Comparison of ENCODE assay signal across 8 mouse cellular contexts in genomic region chr17:26601514-26601913, GRCm38 (mm10). TPM values are rescaled to one million over a fixed set of nuclear protein-coding genes. Genes with fewer than 3 reads are reported as not detected.
DNase-seq lines count a peak whose midpoint lies in the region; ATAC-seq and TF ChIP-seq lines count a peak whose summit lies in the region.
"Had no signal": no experiment of that assay in that cellular context is flagged by ENCODE, and none has a peak within 500 bp of the region (broad histone marks: within the 10 kb centered on the region; RNA-seq: fewer than 3 reads in every experiment).

No protein-coding gene starts in this region.

- ATAC-seq in embryonic facial prominence, embryonic 12.5 days (ENCODE audit: insufficient number of reproducible peaks, insufficient read depth, low FRiP score, low TSS enrichment) = no peak
- ATAC-seq in kidney, embryonic 14.5 days (ENCODE audit: low FRiP score, low TSS enrichment) = no peak

- no peaks in the 10 kb centered on the region for H3K27me3 ChIP-seq in embryonic facial prominence, embryonic 12.5 days
- no peaks in the 10 kb centered on the region for H3K27me3 ChIP-seq in kidney, embryonic 14.5 days (ENCODE audit: control insufficient read depth, insufficient read depth, low read length)
- H3K27me3 ChIP-seq: neural tube, embryonic 12.5 days had no signal

- H3K4me2 ChIP-seq in embryonic facial prominence, embryonic 12.5 days (replicated peaks) = no peak overlapping the region
- H3K4me2 ChIP-seq in kidney, embryonic 14.5 days (replicated peaks; ENCODE audit: low read depth, low read length) = no peak overlapping the region
- H3K4me2 ChIP-seq: neural tube, embryonic 12.5 days had no signal

- 0 out of 2 replicates have a peak overlapping the region, but pooled peaks have one; percentile 28 for H3K27ac ChIP-seq in layer of hippocampus, adult 2 months
- H3K27ac ChIP-seq in ES-E14 (ENCODE audit: insufficient read depth, low read depth, low read length, poor library complexity, severe bottlenecking) = peak overlapping the region; percentile 60; the same call in 1 of the 2 replicates
- peak overlapping the region; percentile 7; the same call in 1 of the 2 replicates for H3K27ac ChIP-seq in embryonic facial prominence, embryonic 12.5 days
- H3K27ac ChIP-seq in kidney, embryonic 14.5 days (ENCODE audit: low read depth, low read length) = no peak overlapping the region
- H3K27ac ChIP-seq: neural tube, embryonic 12.5 days had no signal

- H3K9ac ChIP-seq in ES-E14 (ENCODE audit: insufficient read depth, low read depth, low read length, poor library complexity, severe bottlenecking) = no peak overlapping the region; the same call in 1 of the 2 replicates
- H3K9ac ChIP-seq in embryonic facial prominence, embryonic 12.5 days = no peak overlapping the region
- no peak overlapping the region for H3K9ac ChIP-seq in kidney, embryonic 14.5 days (ENCODE audit: low read depth, low read length)
- H3K9ac ChIP-seq: neural tube, embryonic 12.5 days had no signal

- no peaks in the 10 kb centered on the region for H3K36me3 ChIP-seq in ES-E14 (ENCODE audit: control insufficient read depth, insufficient read depth, low read length, poor library complexity, severe bottlenecking)
- H3K36me3 ChIP-seq in embryonic facial prominence, embryonic 12.5 days = no peaks in the 10 kb centered on the region; the same call in 1 of the 2 replicates
- H3K36me3 ChIP-seq in kidney, embryonic 14.5 days (ENCODE audit: control insufficient read depth, insufficient read depth, low read length) = peaks cover 2% of the 10 kb centered on the region; the same call in 1 of the 2 replicates

- DNase-seq in layer of hippocampus, adult 2 months (ENCODE audit: low spot score in 2 of 2) = no peak
- no peak for DNase-seq in layer of hippocampus, adult 9-10 months (ENCODE audit: low spot score)
- no peak for DNase-seq in ES-E14 (ENCODE audit: low read depth, low spot score)
- peak; percentile 36 for DNase-seq in lung, postnatal 25 days (ENCODE audit: low spot score)
- DNase-seq in layer of hippocampus, postnatal 14 days (ENCODE audit: low spot score in 2 of 2) = no peak

- H3K4me1 ChIP-seq in ES-E14 (ENCODE audit: control insufficient read depth in 2 of 2, insufficient read depth in 2 of 2, low read length in 2 of 2, poor library complexity in 1 of 2) = peaks cover 16 to 36% of the 10 kb centered on the region in 2 experiments
- peaks cover 26% of the 10 kb centered on the region for H3K4me1 ChIP-seq in embryonic facial prominence, embryonic 12.5 days
- peaks cover 18% of the 10 kb centered on the region for H3K4me1 ChIP-seq in kidney, embryonic 14.5 days (ENCODE audit: control insufficient read depth, insufficient read depth, low read length)

- no peaks in the 10 kb centered on the region for H3K9me3 ChIP-seq in ES-E14 (ENCODE audit: control insufficient read depth, insufficient read depth, low read depth, low read length)
- no peaks in the 10 kb centered on the region for H3K9me3 ChIP-seq in embryonic facial prominence, embryonic 12.5 days
- H3K9me3 ChIP-seq in kidney, embryonic 14.5 days (ENCODE audit: control insufficient read depth, low read length) = no peaks in the 10 kb centered on the region
- H3K9me3 ChIP-seq: neural tube, embryonic 12.5 days had no signal

- H3K4me3 ChIP-seq in layer of hippocampus, adult 2 months = no peak overlapping the region
- no peak overlapping the region for H3K4me3 ChIP-seq in ES-E14 (ENCODE audit: insufficient read depth in 1 of 2, low read depth in 1 of 2, low read length in 2 of 2, poor library complexity in 1 of 2, severe bottlenecking in 1 of 2)
- no peak overlapping the region for H3K4me3 ChIP-seq in embryonic facial prominence, embryonic 12.5 days
- no peak overlapping the region for H3K4me3 ChIP-seq in kidney, embryonic 14.5 days (ENCODE audit: low read length)
- H3K4me3 ChIP-seq: neural tube, embryonic 12.5 days had no signal

- no peak for TF ChIP-seq CTCF in layer of hippocampus, adult 2 months (conservative IDR thresholded peaks at IDR 0.05)

- in situ Hi-C loops in ES-E14 (cut with MboI; ENCODE audit: low sequenced_read_pairs in 2 of 2, unreplicated experiment in 2 of 2) = no loop called here

- 73% methylated on average over 6 of the region's 6 CpGs for WGBS in embryonic facial prominence, embryonic 12.5 days
- 75% methylated on average over 6 of the region's 6 CpGs for WGBS in kidney, embryonic 14.5 days

TF ChIP-seq in ES-E14, 5 proteins besides CTCF, POLR2A, EP300 and RAD21:
- no peak for TF ChIP-seq CHD2 (IDR thresholded peaks at IDR 0.05; ENCODE audit: low read depth, low read length)
- TF ChIP-seq ZNF384 (IDR thresholded peaks at IDR 0.05; ENCODE audit: low read depth, low read length) = no peak
- TF ChIP-seq HCFC1 (IDR thresholded peaks at IDR 0.05; ENCODE audit: borderline replicate concordance, insufficient read depth, low read length) = no peak
- TF ChIP-seq ZC3H11A (IDR thresholded peaks at IDR 0.05; ENCODE audit: borderline replicate concordance, low read depth, low read length) = no peak
- TF ChIP-seq MAFK (IDR thresholded peaks at IDR 0.05; ENCODE audit: insufficient read depth, low read depth, low read length) = no peak

RNA-seq across cellular contexts. Expression of gene Dusp1, which starts 39.6 kb away (rescaled TPM):
- total RNA-seq in layer of hippocampus, adult 2 months (2021) = 10 to 100 TPM; 14.9 to 20.9 TPM
- total RNA-seq in ES-E14 (2012; rRNA removed) = 20.0 and 21.2 TPM in 2 replicates
- polyA plus RNA-seq in embryonic facial prominence, embryonic 12.5 days (2016; fragmentation: Nextera tagmentation; extraction: Ambion mirVana) = 19.4 and 20.6 TPM in 2 replicates
- total RNA-seq in layer of hippocampus, postnatal 14 days (2021) = 10 to 100 TPM; 20.3 to 24.3 TPM
- polyA plus RNA-seq in kidney, embryonic 14.5 days (2014; fragmentation: Nextera tagmentation; extraction: Ambion mirVana) = 19.3 and 19.8 TPM in 2 replicates

RNA-seq across cellular contexts. Expression of gene Ergic1, which starts 40.2 kb away (rescaled TPM):
- 100 to 1,000 TPM; 121 to 124 TPM for total RNA-seq in layer of hippocampus, adult 2 months (2021)
- 97.5 and 142 TPM in 2 replicates for total RNA-seq in ES-E14 (2012; rRNA removed)
- polyA plus RNA-seq in embryonic facial prominence, embryonic 12.5 days (2016; fragmentation: Nextera tagmentation; extraction: Ambion mirVana) = 102 and 103 TPM in 2 replicates
- 100 to 1,000 TPM; 132 to 144 TPM for total RNA-seq in layer of hippocampus, postnatal 14 days (2021)
- polyA plus RNA-seq in kidney, embryonic 14.5 days (2014; fragmentation: Nextera tagmentation; extraction: Ambion mirVana) = 141 and 150 TPM in 2 replicates
